Mouse (Mus musculus): ENCODE measurements around the gene Sphk2.

Sphk2 gene

DNA sequence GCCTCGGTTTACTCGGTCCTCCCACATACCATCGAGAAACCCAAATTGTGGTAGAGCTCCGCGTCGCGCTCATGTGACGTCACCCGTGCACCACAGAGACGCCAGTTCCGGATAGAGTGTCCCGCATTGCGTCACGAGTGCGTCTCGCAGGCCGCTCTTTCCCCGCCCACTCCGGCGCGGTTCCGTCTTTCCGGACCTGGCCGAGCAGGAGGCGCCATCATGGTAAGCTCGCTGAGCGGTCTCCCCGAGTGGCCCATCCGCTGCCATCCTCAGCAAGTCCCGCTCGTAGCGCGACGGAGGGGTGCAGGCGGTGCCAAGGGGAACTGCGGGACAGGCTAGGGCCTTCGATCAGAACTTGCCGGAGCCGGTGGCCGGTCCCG lies at the start of gene Sphk2:
Gene Sphk2 (minus strand): TSS at position 85 of the 380 bp plus-strand sequence.
- DNase-seq, result peak; percentile 98

GRCm38 (mm10) chr7:45767500-45767899 lies 49.7 kb upstream of the Sphk2 start:
- DNase-seq, result no peak

DNA sequence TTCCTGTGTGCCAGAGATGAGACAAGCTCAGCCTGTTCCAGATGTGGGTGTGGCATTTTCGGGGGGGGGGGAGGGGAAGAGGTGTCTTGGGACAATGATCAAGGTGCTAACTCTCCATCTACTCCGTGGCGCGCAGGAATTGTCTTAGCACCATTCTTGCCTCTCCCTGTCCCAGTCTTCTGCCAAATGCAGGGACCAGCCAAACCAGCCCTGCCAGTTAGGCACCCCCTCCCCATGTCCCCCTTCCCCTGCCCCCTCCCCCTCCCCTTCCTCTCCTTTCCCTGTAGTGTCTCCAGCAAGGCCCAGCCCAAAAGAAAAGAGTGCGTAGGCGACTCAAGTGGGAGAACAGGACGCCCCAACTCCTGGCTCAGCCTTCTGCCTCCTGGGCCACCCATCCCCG lies 49.0 kb upstream of the Sphk2 start:
- DNase-seq, result no peak

GRCm38 (mm10) chr7:45765995-45766394 lies 48.2 kb upstream of the Sphk2 start:
- DNase-seq, result no peak

DNA sequence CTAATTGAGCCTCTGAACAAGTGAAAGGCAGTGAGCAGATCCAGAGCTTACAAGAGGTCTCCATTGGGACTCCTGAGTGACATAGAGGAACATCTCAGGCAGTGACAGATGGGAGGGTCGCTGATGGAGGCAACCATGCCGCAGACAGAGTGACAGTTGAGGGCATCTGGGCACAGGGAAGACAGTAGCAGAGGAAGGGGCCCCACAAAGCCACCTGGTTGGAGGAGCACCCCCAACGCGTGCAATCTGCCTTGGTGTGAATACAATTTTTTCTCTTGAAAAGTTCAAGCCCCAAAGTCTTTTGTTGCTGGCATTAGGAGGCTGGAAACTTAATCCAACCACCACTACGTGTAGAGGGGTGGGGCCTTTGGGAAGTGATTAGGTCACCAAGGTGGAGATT lies 42.3 kb upstream of the Sphk2 start:
- no peak for DNase-seq

GRCm38 (mm10) chr7:45759400-45759799 lies 41.6 kb upstream of the Sphk2 start:
- no peak for DNase-seq

GRCm38 (mm10) chr7:45755703-45756102 lies 37.9 kb upstream of the Sphk2 start:
- no peak for DNase-seq

GRCm38 (mm10) chr7:45750162-45750561 lies 32.4 kb upstream of the Sphk2 start:
- no peak for DNase-seq

DNA sequence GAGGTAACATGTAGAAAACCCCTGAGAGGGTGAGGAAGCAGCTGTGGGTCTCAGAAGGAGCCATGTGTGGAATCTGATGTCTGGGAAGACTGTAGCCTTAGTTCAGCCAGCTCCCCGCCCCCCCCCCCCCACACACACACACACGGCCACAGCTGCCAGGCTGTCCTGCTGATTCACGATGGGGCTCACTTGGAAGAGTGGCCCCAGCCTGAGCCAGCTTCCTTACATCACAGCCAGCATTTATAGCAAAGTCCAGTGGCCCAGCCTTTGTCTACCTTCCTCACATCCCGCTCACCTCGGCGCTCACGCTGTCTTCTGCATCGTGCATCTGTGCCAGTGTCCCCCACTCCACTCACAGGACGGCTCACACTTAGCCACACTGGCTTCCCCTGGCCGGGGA lies 31.6 kb upstream of the Sphk2 start:
- no peak for DNase-seq

- DNase-seq, result no peak
Observed at GRCm38 (mm10) chr7:45748110-45748509, 30.3 kb upstream of the Sphk2 start.

- DNase-seq, result no peak
Observed at GRCm38 (mm10) chr7:45747450-45747849, 29.6 kb upstream of the Sphk2 start.

GRCm38 (mm10) chr7:45746518-45746917 lies 28.7 kb upstream of the Sphk2 start:
- DNase-seq, result no peak

- peak; percentile 68 for DNase-seq
Observed at GRCm38 (mm10) chr7:45744387-45744786, 26.6 kb upstream of the Sphk2 start.

GRCm38 (mm10) chr7:45742338-45742737 lies 24.5 kb upstream of the Sphk2 start:
- peak; percentile 41 for DNase-seq

DNA sequence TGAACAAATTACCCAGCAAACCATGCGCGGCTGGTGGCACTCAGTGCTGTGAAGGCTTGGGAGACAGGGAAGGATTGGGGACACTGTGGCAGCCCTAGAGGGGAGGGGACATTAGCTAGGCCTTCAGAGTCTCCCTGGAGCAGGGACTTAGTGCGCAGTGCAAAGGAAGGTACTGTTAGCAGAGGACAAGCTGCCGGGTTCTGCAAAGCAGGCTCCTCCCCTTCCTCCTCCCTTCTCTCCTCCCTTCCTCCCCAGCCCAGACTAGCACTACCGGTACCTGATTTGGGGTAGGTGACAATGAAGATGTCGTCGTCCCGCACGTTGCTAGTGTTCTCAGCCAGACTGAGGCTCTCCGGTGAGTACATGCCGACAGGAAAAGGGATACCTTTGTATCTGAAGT lies 24.0 kb upstream of the Sphk2 start:
- no peak for DNase-seq

GRCm38 (mm10) chr7:45741308-45741707 lies 23.5 kb upstream of the Sphk2 start:
- DNase-seq, result no peak

DNA sequence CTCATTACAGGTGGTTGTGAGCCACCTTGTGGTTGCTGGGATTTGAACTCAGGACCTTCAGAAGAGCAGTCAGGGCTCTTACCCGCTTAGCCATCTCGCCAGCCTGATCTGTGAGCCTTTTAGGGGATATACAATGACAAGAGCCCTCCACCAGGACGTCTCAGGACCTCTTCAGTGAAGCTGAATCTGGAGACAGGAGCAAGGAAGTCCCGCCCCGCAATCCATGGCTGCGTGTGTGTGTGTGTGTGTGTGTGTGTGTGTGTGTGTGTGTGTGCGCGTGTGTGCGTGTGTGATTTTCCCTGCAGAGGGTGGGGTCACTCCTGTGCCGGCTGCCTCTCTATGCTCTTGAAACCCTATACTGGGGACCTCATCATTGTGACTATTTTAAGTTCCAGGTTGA lies 22.0 kb upstream of the Sphk2 start:
- DNase-seq, result no peak

DNA sequence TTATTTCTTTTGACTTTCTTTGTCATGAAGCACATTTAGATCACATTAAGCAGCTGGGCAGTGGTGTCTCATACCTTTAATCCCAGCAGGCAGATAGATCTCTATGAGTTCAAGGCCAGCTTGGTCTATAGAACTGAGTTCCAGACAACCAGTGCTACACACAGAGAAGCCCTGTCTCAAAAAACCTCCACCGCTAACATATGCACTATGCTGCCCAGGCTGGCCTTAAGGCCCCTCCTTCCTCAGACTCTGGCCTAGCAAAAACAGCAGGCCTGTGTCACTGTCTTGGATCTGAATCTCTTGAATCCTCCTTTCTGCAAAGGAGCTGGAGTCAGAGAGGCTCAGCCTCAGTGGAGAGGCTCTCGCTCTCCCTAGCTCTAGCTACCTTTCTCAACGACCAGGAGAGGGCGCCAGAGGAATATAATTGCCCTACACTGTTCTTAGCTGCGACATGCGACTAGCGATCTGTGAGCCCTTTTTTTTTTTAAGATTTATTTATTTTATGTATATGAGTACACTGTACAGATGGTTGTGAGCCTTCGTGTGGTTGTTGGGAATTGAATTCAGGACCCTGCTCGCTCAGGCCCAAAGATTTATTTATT lies 21.5 kb upstream of the Sphk2 start:
- DNase-seq, result peak; percentile 85

DNA sequence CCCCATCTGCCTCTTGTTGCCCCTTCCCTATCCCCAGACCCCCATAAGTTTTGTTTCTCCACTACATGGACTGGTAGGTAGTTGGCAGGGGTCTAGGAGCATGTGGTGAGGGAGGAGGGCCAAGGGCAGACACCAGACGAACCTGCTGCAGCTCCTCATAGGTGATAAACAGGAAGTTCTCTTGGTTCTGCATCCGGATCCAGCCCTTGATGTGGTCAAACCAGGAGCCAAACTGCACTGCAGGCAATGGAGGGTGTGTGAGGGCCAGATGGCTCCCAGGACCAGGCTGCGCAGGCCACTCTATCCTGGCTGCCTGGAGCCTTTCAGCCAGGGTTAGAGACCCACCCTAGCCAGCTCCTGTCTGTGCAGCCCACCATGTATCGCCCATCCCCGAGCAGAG lies 15.7 kb upstream of the Sphk2 start:
- DNase-seq, result no peak

GRCm38 (mm10) chr7:45730727-45731431 lies 13.1 kb upstream of the Sphk2 start:
- DNase-seq, result no peak

DNA sequence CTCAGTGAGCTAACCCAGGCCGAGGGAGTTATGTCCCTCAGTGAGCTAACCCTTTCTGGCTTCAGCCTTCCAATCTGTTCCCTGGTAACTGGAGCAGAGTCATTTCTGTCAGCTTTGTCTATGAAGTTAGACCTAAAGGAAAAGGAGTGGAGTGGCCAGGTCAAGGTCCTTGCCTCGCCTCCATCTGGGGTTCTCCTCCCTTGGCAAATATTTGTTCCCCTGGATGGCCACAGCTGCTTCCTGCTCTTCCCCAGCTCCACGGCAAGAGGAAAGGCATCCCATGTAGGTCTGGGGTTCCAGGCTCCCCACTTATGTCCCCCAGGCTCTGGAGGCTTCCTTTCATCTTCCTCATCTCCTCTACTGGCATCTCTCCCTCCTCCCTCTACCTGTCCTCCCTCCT lies 9.8 kb upstream of the Sphk2 start:
- no peak for DNase-seq

- no peak for DNase-seq
Observed at GRCm38 (mm10) chr7:45726419-45726818, 8.6 kb upstream of the Sphk2 start.

- DNase-seq, result no peak
Observed at GRCm38 (mm10) chr7:45725713-45726112, 7.9 kb upstream of the Sphk2 start, which contains the start of gene Spaca4. Spaca4 (minus strand) TSS chr7:45725813.

DNA sequence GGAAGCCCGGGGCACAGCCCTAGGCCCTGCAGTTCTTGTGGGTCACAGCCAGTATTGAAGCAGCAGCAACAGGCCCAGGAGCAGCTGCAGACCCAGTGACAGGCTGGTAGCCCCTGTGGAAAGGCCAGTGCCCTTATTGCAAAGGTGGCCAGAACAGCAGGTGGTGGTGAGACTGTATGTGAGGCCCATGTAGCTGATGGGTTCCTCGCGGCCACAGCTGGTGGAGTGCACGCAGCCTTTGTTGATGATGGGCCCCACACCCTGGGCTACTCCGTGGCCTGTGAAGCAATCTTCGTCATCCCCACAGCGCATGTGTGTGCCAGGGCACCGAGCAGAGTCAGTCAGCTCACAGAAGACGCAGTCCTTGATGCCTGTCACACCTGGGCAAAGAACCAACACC lies 7.3 kb upstream of the Sphk2 start:
- no peak for DNase-seq

GRCm38 (mm10) chr7:45723781-45724180 lies 6.0 kb upstream of the Sphk2 start:
- DNase-seq, result no peak
